Mouse (Mus musculus) layer of hippocampus, adult 18-20 months (tissue): ENCODE measurements around the gene Ethe1. TPM values are rescaled to one million over a fixed set of nuclear protein-coding genes. Genes with fewer than 3 reads are reported as not detected.

Source experiments
- DNase-seq, 2 experiments: peaks; one replicate each; pipeline ENCODE4 v3.0.0; 2022; ENCODE audit warnings: low spot score in 2 of 2
- long read RNA-seq: library from polyadenylated mRNA; stranded (forward); transcript quantifications from one replicate; pipeline ENCODE4 v2.0.0, GENCODE M21; 2021
- total RNA-seq, 2 experiments: library from RNA; stranded (reverse); gene quantifications; 2 replicates each; pipeline ENCODE4 v1.2.3; 2021

Gene Ethe1
- total RNA-seq = 10 to 100 TPM; 11.8 to 13.3 TPM
- long read RNA-seq, partial matches to known transcripts = 11 of 11 reads
- long read RNA-seq, other reads (novel, unspliced or antisense) = 0 of 11 reads

DNA sequence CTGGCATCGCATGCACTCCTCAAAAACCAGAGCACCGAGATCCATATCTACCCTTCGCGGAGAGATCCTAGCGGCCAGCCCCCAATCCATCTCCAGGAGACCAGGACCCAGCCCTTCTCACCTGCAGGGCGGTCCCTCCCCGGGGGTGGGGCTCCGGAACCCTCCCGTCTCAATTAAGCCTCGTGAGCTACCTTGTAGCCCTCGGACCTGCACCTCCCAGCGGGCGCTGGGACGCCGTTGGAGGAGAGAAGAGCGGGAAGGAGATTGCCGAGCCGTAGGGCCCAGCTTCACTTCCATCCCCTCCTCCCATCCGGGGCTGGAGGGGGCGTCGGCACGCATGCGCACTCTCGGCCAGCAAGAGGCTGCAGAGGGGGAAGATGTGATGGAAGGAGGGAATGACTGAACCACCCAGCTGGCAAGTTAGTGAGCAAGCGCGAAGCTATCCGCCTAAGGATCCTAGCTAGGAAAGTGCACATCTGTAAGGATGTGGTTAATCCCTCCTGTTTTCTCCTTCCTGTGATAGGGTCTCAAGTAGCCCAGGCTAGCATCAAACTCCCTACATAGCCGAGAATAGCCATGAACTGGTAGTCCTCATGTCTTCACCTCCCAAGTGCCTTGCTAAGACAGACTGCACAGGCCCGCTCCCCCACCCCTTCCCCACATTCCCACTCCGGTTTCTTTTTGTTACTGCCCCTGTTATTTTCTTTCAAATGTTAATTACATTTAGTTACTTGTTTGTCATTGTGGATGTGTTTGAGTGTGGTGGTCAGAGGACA lies at the start of gene Ethe1, which contains the start of gene Zfp575:
Ethe1 (plus strand) TSS at position 214 of the 776 bp plus-strand sequence.
Zfp575 (minus strand) TSS at position 312 of the 776 bp plus-strand sequence.
- peak; percentile 86 to 87 for DNase-seq

- DNase-seq = no peak
Observed at GRCm38 (mm10) chr7:24537591-24537990, 49.8 kb upstream of the Ethe1 start.

DNA sequence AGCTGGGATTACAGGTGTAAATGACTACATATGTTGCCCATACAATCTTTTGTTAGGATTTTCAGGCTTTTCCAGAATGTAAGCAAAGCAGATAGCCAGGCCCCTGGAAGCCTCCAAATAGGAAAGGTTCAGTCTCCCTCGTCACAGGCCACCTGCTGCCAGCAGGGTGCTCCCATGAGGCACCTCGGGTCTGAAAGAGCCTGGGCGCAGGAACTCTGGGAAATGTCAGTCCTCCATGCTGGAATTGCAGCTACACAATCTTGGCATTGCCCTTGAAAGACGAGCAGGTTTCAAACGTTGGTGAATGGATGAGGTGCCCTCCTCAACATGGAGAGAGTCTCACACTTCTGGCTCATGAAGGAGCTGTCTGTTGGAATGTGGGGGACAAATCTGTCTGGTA lies 49.2 kb upstream of the Ethe1 start:
- DNase-seq = peak in 1 of 2 experiments; percentile 46

DNA sequence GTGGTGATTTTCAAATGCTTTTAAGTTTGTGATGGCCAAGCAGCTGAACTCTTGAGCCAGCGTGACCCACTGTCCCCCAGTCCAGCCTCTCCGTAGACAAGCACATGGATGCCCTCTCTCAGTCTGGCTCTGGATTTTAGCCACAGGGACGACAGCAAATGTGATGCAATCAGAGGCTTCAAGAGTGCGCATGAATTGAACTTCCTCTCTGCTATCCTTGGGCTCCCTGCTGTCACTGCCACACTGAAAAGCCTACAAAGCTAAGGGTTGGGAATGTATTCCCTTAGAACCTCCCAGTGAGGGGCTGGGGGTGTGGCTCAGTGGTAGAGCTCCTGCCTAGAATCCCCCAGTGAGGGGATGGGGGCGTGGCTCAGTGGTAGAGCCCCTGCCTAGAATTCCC lies 48.6 kb upstream of the Ethe1 start:
- DNase-seq = no peak

- no peak for DNase-seq
Observed at GRCm38 (mm10) chr7:24539686-24540085, 47.7 kb upstream of the Ethe1 start.

DNA sequence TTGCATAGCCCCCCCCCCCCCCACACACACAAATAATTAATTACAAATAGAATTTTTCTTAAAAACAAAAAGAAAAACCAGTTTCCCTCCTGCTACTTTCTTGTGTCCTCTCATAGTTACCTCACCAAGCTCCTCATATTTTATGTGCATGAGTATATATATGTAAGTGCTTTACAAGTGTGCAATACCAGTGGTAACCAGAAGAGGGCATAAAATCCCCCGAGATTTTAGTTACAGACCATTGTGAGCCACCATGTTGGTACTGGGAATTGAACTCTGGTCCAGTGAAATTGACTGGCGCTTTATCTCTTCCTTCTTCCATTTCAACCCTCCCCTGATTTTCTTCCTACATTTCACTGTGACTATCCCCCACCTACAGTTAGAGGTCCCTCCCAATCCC lies 42.8 kb upstream of the Ethe1 start:
- no peak for DNase-seq

DNA sequence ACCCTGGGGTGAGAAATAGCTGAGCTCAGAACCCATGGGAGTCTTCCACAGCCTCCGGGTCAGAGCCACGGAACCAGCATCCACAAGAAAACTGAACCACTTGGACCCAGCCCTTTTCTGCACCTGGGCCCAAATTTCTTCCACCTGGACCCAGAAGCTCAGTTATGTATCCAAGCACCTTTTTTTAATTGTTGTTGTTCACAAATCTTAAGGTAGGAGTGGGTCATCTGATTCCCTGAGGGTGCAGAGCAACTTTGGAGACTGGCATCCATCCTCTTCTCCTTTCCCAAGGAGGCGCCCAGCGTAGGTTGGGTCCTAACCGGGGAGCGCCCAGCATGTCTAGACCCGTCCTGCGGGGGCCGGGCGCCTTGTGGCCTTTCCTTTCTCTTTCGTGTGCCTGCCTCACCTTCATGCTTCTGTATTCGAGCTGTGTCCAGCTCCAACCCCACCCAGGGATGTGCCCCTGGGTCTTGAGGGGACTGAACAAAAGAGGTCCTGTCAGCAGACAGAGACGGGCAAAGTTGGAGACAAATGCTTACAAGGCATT lies 41.2 kb upstream of the Ethe1 start, which contains the start of the genes Pinlyp and Xrcc1:
Pinlyp (minus strand) TSS at position 51 of the 547 bp plus-strand sequence.
Xrcc1 (plus strand) TSS at position 222 of the 547 bp plus-strand sequence.
- no peak for DNase-seq

DNA sequence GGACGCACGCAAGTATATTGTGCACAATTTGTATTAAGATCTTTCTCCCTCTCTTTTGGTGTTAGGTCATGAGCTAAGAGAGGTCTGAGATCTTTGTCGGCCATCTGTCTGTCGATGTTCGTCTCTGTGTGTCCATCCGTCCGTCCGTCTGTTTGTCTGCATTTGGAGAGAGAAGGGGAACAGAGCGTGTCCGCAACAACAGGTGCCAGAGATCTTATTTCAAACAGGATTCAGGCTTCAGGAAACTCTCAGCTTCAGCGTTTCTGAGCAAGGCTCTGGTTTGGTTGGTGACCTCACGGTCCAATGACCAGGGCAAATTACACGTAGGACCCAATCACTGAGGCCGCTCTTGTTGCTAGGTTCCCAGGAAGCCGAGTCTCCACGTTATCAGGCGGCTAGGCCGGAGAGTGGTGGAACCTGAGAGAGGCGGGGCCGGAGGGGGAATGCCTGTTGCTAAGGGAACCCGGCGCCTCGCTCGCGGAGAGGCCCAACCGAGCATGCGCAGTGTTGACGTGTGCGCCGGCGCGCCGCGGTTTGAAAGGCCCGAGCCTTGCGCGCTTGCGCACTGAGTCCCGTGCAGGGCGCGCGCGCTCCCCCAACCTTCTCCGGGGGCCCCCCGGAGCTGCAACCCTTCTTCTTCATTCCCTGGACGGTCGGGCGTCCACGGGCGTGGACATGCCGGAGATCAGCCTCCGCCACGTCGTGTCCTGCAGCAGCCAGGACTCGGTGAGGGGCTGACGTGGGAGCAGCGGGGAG lies 40.5 kb upstream of the Ethe1 start:
- peak; percentile 99 for DNase-seq

- DNase-seq = no peak
Observed at GRCm38 (mm10) chr7:24547534-24548036, 39.8 kb upstream of the Ethe1 start.

DNA sequence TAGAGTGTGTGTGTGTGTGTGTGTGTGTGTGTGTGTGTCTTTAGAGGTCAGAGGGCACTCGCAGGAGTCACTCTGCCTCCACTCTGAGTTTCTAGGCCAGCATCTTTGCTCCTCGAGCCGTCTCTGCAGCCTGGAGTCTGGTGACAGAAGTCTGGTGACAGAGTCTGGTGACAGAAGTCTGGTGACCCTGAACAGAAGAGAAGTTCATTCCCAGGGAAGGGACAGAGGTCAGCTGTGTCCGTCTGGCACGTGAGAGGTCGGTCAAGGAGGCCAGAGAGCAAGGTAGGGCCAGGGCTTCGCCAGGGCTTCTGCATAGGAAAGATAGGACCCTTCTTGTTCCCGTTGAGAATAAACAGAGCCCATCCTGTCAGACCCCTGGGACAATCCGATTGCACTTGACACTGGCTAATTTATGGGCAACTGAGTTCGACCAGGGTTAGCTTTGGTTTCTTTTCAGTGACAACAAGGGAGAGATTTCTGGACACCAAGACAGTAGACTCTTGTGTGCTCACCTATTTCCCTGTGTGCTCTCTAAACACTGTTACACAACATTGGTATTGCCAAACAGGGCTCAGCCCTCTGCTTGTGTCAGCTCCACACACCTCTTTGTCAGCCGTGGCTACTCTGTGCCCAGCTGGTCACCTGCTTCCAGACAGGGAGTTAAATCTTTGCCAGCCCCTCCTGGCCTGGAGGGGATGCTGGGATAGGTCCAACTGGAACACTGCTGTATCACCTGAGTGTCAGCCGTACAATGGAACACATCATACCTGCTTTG lies 35.2 kb upstream of the Ethe1 start:
- DNase-seq = no peak

- DNase-seq = no peak
Observed at GRCm38 (mm10) chr7:24555786-24556185, 31.6 kb upstream of the Ethe1 start.

- no peak for DNase-seq
Observed at GRCm38 (mm10) chr7:24561450-24561849, 25.9 kb upstream of the Ethe1 start.

DNA sequence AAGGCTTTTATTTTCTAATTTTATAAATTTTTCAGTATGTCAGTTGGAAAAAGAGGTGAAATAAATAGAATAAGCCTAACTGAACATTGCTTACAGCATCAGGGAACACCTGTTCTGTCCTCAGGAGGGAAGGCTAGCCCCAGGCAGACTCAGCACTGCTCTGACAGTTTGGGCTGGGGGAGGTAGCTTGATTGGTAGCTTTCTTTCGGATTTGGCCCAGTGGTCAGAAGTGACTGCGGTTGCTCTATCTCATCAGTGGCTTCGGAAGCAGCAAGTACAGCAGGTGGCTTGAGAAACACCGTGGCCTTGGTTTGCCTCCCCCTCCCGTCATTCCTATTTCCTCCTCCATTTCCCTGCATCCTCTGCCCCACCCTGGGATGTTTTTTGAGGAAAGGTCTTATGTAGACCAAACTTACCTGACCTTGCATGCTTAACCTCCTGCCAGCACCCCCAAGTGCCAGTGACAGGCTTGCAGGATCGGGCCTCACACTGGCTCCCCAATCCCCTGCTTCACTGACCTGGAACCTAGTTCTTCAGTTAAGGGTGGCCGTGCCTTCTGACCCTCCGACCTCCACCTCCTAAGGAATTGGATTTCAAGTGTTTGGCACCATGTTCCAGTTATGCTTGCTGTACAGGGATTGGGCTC lies 24.0 kb upstream of the Ethe1 start:
- DNase-seq = no peak

- DNase-seq = no peak
Observed at GRCm38 (mm10) chr7:24563837-24564206, 23.5 kb upstream of the Ethe1 start.

DNA sequence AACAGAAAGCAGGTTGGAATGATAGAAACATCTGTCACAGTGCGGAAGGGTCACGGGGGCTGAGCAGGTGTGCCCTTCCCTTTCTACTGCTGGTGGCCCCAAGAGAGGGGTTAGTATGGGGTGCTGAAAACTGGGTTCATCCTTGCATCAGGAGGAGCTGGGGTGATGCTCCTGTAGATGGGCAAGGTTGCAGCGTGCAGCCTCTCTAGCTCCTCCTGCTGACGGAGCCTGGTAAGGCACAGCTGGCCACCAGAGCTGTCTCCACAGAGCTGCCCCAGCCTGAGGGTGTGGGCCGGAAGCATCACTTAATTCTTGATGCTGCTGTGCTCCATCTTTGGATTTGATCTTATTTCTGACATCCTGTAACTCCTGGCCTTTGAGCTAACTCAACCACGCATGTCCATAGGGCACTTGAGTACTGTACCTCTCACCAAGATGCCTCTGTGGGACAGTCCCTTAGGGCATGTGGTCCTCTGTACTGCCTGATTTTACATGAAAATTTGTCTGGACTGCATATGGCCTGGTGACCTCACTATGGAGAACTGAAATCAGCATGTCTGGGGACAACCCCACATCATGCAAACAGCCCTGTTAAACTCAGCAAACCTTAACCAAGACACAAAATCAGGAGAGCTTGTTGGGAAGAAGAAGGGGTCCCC lies 22.6 kb upstream of the Ethe1 start:
- DNase-seq = peak in 1 of 2 experiments; percentile 72

GRCm38 (mm10) chr7:24565627-24566026 lies 21.7 kb upstream of the Ethe1 start:
- no peak for DNase-seq

DNA sequence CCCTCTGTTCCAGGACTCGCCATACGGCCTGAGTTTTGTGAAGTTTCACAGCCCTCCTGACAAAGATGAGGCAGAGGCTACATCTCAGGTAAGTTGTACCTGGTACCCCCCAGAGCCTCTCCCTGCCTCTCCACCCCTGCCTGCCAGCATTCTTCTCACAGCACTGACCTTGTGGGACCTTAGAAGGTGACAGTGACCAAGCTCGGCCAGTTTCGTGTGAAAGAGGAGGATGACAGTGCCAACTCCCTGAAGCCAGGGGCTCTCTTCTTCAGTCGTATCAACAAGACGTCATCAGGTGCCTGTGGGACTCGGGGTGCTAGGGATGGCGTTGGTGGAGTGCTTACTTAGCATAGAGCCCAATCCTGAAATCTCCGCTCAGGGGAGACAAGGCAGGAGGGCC lies 21.1 kb upstream of the Ethe1 start:
- no peak for DNase-seq

GRCm38 (mm10) chr7:24568512-24568911 lies 18.8 kb upstream of the Ethe1 start:
- no peak for DNase-seq

DNA sequence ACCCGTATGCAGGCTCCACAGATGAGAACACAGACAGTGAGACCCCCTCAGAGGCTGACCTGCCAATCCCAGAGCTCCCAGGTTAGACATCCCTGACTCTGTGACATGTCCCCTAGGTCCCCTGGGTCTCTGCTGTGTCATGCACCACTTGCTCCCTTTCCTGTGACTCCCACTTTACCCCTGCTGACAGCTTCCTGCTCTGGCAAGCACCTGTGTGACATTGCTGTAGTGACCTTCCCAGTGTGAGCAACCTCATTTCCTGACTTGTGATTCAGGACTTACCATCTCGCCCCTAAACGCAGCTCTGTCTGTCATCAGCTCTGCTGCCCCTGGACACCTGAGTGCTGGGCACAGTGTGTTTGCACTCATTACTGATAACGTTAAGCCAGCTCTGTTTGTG lies 16.3 kb upstream of the Ethe1 start:
- DNase-seq = no peak

DNA sequence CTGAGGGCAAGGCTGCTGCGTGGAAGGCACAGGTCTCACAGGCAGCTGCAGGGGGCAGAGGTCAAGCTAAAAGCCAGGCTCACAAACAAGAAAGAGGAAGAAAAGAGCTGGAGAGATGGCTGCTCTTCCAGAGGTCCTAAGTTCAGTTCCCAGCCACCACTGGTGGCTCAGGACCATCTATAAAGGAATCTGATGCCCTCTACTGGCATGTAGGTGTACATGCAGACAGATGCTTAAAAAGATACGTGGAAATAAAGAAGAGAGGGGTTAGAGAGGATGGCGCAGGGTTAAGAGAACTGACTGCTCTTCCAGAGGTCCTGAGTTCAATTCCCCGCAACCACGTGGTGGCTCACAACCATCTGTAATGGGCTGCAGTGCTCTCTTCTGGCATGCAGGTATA lies 14.9 kb upstream of the Ethe1 start:
- DNase-seq = no peak
